Mouse (Mus musculus): Measurements from ENCODE around the gene Fam171a1. TPM values are rescaled to one million over a fixed set of nuclear protein-coding genes. Genes with fewer than 3 reads are reported as not detected.

Fam171a1 gene
- 42.6 and 42.7 TPM in 2 replicates for polyA plus RNA-seq (2012; rRNA removed)

DNA sequence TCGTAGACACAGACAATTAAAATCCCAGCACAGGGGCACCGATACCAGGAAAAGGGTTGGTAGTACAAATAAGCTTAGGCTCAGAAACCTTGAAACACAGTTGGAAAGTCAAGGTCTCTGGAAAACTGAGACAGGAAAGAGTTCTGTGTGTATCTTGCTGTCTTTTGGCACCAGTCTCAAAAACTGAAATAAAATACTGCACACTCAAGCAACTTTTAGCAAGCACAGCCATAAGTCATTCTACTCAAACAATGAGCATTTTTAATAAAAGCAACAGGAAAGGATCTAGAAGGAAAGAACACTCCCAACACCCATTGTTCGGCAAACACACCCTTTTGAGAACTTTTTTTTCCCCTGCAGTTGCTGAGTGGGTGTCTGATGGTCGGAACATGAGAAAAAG lies at the start of gene Fam171a1:
Fam171a1 (plus strand) TSS at position 359 of the 400 bp plus-strand sequence.

Other genes with a start within 250 kb of the Fam171a1 start
- 51.5 and 53.1 TPM in 2 replicates for gene Nmt2, start 170.0 kb downstream of the Fam171a1 start, polyA plus RNA-seq (2012; rRNA removed)
- 12.9 and 15.1 TPM in 2 replicates for gene Rpp38, start 218.4 kb downstream of the Fam171a1 start, polyA plus RNA-seq (2012; rRNA removed)
- gene Acbd7, start 221.9 kb downstream of the Fam171a1 start, polyA plus RNA-seq (2012; rRNA removed), result 2.9 and 3.7 TPM in 2 replicates